Mouse (Mus musculus) adrenal gland, postnatal 4 days (tissue): ENCODE results near the gene Nacc1. TPM values are rescaled to one million over a fixed set of nuclear protein-coding genes. Genes with fewer than 3 reads are reported as not detected.

Experiments used
- DNase-seq, 2 experiments: peaks; one replicate each; pipeline ENCODE4 v3.0.0; 2021 to 2022; ENCODE audit warnings: low spot score in 2 of 2, mixed read lengths in 2 of 2
- total RNA-seq, 2 experiments: library from RNA; stranded (reverse); gene quantifications; 2 replicates each; pipeline ENCODE4 v1.2.3; 2021

Nacc1 gene
- total RNA-seq, 2 experiments from 2014 or later: 88.9 to 89.0 TPM

DNA sequence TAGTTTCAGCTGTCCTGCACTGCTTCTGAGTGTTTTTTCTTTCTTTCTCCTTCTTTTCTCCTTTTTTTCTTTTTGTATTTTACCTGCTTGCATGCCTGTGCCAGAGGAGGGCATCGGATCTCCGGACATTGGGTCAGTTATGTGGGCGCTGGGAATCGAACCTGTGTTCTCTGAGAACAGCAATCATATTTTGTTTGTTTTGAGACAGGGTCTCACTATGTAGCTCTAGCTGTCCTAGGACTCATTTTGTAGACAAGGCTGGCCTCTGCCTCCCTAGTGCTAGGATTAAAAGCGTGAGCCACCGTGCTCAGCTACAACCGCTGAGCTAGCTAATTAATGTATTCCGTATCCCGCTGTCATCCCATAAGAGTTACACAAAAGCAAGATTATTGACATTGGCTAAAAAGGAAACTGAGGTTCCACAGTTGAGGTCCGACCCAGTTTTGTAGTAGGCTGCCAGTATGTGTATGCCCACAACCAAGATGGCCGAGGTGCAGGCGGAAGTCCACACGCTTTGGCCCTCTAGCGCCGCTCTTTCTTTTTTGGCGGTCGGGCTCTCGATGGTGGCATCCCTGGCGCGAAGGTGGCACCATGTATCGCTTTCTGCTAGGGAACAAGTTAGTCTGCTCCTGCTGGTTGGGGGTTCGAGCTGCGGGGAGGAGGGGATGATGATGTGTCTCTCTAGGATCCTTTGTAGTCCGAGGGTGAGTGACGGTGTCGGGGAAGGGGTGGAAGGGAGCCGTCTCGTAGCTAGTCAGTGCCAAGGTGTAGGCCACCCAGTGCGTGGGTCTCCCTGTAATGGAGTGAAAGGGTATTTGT is 22.9 kb downstream of the Nacc1 start:
- DNase-seq: peak; percentile 48 to 60

DNA sequence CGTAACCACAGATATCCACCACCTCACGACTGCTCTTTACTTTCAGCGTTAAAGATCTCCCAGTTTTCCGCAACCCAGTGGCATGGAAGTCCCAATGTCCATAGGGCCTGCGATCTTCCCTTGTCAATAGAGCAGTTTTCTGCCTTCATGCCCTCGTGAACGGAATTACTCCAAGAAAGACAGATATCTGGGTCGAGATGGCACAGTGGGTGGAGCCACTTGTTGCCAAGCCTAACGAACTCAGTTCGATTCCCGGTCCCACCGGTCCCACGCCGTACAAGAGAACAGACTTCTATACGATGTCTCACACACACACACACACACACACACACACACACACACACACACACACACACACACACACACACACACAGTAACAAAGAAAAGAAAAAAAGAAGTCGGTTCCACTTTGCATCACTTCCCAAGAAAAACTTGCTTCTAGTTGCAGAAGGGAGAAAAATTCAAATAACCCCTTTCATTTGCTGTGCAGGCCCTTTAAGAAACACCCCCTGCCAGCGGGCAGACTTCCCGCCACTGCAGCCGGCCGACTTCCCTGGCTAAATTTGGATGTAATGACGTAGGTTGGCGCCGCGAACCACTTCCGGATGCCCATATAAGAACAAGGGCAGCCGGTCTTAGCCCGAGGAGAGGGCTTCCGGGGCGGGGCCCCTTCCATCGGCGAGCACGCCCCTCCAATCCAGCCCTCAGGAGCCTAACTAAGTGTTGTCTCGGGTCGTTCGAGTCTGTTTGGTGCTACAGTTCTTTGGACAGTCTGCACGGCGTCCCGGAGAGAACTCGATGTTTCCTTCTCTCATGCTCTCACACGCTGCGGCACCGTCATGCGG is 24.0 kb downstream of the Nacc1 start:
- DNase-seq: peak; percentile 82 to 87

DNA sequence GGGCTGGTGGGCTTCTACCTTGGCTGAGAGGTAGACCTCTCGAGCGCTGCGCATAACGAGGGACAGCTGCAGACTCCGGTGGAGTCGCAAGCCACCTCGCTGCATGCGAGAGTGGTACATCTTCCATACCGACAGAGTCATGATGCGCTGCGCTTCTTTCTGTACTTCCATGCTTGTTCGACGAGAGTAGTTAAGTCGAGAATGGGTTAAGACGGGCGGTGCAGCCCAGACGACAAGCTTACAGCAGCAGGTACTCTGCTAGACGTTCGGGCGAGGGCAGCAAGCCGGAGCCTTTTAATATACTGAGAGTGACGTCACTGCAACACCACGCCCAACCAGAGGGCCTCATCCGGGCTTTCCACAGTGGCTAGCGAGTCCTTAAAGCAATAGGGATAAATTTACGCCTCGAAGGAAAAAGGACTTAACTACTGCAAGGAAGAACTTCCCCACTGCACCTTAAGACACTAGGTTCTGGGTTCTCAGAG is 25.0 kb downstream of the Nacc1 start, which contains the start of gene Ier2:
Gene Ier2 (minus strand): TSS at position 272 of the 485 bp plus-strand sequence.
- DNase-seq: peak; percentile 86 to 89

DNA sequence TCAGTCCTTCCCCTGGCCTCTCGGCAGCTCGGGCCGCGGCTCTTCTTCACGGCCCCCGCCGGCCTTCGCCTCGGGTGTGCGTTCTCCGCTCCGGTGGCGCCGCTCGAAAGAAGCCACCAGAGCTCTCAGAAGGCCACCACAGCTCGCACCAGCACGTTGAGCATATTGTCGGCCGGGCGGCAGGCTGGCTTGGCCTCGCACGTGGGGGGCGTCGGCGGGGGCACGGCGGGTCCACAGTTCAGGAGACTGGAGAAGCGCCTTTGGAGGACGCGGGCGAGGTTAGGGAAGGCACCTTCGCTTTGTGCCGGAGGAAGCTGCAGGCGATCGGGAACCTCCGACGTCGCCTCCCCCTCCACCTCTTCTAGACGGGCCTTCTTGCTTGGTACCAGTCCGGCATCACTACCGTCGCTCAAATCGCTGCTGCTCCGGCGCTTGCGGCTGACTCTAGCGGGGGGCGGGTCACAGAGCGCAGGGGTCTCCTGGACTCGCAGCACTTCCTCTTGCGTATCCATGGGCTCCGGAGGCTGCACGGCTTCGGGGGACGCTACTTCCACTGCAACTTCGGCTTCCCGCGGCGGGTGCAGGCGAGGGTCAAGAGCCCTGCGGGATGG is 25.6 kb downstream of the Nacc1 start:
- DNase-seq: no peak

- DNase-seq: peak; percentile 61 to 76
Measured at GRCm38 (mm10) chr8:84661458-84661871, 26.2 kb downstream of the Nacc1 start.

DNA sequence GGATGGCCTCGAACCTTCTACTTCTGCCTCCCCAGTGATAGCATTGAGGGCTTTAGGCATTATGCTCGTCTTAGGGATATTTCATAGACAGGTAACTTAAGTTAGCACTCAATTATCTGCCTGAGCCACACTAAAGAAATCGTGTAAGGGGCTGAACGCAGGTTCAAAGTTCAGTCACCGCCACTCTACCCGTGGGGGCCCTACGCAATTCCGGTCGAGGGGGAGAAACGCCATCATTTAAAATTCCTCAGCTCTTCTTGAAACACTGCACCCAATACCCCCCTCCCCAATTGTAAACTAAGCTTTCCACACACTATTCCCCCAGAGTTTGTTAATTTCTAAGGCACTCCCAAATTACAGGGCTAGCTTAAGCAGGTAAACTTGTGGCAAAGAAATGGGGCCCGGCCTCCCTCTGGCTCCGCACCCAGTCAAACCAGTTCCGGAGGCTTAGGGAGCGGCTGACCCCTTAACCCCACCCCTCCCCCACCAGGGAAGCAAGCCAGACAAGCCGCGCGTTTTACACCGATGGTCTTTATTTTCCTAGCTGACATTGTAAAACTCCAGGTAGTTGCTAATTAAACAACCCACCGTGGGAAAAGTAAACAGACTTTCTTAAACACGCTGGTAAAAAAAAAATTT is 26.7 kb downstream of the Nacc1 start:
- DNase-seq: peak in 1 of 2 experiments; percentile 33

GRCm38 (mm10) chr8:84659936-84660818 is 27.5 kb downstream of the Nacc1 start:
- DNase-seq: no peak

DNA sequence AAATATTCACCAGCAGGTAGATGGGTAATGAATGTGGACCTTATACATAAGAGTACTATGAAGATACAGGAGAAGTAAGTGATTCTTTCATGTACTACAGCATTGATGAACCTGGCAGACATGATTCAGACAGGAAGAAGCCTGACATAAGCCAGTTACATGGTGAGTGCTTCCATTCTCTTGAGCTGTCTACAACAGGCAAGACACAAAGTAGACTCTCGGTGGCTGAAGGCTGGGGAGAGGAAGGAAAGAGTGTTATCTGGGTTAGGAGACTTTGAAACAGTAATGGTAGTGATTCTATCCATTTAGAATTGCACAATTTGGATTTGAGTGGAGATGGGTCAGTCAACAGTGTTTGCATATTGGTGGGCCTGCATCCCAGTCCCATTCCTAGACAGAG is 28.7 kb downstream of the Nacc1 start:
- no peak for DNase-seq

GRCm38 (mm10) chr8:84657680-84658079 is 30.0 kb downstream of the Nacc1 start:
- DNase-seq: no peak

DNA sequence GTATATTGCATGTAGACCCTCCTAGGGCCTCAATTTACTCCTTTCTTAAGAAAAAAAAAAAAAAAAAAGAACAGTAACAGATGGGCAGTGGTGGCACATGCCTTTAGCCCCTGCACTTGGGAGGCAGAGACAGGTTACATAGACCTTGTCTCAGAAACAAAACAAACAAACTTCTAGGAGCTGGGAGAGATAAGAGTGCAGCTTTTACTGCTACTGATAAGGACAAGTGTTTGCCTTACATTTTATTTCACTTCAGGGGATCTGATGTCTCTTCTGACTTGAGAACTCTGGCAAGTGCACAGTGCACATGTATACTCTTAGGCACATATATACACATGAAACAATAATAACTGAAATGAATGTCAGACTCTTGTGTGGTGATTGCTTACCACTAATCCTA is 30.5 kb downstream of the Nacc1 start:
- no peak for DNase-seq

DNA sequence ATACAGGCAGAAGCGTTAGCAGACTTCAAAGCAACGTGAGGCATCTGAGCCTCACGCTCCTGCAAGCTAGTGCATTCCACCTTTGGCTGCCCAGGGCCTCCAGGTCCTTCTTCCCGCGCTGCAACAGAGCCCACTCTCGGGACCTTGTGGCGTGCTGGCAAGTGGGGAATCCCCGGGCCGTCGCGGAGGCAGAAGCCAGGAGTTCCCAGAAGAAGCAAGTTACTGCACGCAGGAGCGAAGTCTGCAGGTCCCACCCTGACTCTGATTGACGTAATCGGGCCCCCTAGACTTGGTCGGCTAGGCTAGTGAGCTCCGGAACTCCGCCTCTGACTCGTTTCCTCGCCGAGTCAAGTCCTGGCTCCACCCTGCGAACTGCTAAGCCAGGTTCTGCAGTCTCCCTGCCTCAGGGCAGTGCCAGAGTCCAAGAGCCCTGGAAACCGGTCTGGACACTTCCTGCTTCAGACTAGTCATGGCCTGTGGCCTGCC is 31.0 kb downstream of the Nacc1 start:
- DNase-seq: no peak

GRCm38 (mm10) chr8:84656191-84656525 is 31.5 kb downstream of the Nacc1 start:
- no peak for DNase-seq

DNA sequence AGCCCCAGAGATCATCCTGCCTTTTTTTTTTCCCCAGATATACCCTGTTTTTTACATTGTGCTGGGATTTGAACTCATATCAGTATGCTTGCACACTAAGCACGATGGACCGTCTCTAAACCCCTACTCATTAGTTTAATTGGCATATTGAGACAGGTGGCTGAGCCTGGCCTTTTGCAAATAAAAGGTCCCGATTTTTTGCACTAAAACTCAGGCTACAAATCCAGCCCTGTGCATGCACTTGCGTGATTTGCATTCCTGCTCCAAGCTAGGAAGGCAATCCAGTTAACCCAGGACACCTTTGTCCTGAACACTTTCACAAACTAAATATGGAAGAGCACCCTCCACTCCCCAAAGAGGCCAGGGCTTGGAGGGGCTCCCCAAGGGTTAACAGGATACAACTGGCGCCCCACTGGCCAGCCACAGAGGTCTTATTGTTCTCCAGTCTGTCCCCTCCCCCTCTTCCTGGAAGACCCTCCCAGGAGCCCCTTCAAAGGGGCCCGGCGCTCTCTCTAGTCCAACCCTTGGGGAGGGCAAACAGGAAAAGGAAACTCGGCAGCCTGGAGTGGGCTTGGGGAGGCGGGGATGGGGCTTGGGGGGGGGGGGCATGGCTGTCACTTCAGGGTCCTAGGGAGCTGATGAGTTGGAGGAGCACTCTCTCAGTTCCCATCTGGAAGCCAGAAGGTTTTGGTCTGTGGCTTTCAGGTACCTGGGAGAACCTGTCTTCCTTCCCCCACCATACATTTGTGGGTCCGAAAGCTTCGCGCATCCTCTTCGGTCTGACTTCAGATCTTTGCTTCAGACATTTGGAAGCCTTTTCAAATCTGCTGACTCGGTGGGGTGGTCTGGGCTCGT is 32.1 kb downstream of the Nacc1 start:
- no peak for DNase-seq

DNA sequence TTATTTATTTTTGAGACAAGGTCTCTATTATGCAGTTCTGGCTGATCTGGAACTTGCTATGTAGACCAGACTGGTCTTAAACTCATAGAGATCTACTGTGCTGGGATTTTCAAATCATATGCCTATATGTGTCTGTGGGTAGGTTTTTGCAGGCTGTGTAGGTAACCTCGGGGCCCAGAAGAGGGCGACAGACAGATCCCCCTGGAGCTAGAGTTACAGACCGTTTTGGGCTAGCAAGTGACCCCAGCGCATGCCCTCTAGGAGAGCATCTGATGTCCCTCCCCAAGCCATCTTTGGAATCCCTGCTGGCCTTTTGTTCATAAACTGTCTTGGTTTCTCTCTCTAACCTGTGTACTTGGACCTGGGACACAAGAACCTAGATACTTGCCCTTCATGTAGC is 33.1 kb downstream of the Nacc1 start:
- no peak for DNase-seq

- no peak for DNase-seq
Measured at GRCm38 (mm10) chr8:84653092-84653631, 34.5 kb downstream of the Nacc1 start.

GRCm38 (mm10) chr8:84650213-84650612 is 37.4 kb downstream of the Nacc1 start:
- no peak for DNase-seq

- DNase-seq: no peak
Measured at GRCm38 (mm10) chr8:84647461-84647901, 40.2 kb downstream of the Nacc1 start.

GRCm38 (mm10) chr8:84646800-84647199 is 40.9 kb downstream of the Nacc1 start:
- no peak for DNase-seq

DNA sequence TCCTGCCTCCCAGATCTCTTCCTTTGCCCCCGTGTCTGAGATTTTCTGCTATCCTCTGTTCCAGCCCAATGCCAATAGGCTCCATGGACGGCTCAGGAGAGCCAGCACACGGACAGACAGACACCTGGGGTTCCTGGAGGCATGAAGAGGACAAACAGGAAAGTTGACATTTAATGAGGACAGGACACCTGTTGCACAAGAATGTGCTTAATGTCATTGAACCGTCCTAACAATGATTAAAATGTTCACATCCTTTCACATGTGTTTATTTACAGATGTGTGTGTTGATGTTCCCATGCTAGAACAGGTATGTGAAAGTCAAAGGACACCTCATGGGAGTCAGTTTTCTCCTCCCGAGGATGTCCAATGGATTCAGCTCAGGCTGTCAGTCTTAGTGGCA is 44.6 kb downstream of the Nacc1 start:
- DNase-seq: no peak
